Mouse (Mus musculus) urinary bladder, postnatal 14 days (tissue): ENCODE results near the gene Sh2d3c.

Source experiments
- DNase-seq: peaks from one replicate; pipeline ENCODE4 v3.0.0; 2021; ENCODE audit warnings: low spot score

Sh2d3c gene

DNA sequence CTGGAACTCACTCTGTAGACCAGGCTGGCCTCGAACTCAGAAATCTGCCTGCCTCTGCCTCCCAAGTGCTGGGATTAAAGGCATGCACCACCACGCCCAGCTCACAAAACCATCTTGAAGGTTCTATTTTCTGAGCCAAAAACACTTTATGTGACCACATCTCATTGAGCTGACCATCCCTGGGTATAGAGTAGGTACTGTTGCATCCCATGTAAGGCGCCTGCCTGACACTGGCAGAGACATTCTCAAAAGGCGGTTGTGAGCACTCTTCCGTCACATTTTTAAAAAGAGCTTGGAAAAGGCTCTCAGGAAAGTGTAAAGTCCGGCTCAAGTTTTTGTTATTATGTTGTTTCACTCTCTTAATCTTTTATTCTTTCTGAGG is 35.8 kb downstream of the Sh2d3c start:
- no peak for DNase-seq

DNA sequence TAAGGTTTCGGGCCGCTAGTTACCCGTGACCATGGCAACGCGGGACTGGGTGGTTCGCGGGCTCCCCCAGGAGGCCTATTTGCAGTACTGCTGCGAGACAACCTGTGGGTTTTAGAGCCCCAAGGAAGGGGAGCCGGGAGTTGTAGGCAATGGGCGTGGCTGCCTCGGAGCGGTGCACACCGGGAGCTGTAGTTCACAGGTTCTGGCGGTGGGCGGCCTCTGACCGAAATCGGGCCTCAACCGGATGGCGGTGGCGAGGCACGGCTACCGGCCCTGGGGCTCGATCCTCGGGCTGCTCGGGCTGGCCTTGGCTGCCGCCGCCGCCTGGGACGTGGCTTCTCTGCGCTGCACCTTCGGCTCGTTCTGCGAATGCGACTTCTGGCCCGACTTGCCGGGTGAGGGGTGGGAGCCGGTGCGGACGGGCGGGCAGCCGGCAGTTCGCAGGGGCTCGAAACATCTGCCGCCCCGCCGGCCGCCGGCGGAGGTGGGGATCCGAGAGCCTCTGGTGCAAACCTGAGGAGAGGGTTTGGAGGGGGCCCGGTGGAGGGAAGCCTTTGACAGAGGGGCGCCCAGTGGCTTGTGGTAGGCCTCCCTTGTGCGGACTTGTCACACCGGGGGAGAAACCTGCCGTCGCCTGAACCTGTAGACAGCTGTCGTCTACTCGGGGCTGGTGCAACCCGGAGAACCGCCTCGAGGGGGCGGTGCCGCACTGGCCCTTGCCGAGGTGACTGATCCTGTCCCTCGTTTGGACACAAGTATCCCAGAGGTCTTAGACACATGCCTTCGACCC is 36.4 kb downstream of the Sh2d3c start, which contains the start of gene Tor2a:
Tor2a (plus strand) TSS at position 179 of the 790 bp plus-strand sequence.
- DNase-seq, result peak; percentile 98

DNA sequence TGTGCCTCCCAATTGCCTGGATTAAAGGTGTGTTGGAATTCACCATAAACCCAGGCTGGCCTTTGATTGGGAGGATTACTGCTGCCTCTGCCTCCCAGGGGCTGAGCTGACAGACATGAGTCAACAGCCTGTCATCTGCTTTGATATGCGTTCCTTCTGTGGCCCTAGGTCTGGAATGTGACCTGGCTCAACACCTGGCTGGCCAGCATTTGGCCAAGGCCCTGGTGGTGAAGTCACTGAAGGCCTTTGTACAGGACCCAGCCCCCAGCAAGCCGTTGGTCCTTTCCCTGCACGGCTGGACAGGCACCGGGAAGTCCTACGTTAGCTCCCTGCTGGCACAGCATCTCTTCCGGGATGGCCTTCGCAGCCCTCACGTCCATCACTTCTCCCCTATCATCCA is 37.6 kb downstream of the Sh2d3c start:
- DNase-seq, result no peak

DNA sequence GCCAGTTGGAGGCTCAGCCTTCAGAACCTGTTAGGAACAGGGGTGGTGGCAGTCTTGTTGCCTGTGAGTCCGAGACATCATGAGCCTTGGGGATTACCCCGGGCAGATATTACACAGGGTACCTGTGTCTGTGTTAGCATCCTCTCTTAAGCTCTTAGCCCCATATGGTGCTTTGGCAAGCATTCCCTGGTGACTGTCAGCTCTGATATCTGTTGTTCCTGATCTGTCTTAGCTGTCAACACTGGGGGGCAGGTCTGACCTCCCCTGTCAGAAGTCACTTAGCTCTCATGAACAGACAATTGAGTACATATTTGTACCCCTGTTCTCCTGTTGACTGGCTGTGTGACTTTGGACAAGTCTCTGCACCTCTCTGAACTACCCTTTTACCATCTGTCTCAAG is 38.1 kb downstream of the Sh2d3c start:
- no peak for DNase-seq

DNA sequence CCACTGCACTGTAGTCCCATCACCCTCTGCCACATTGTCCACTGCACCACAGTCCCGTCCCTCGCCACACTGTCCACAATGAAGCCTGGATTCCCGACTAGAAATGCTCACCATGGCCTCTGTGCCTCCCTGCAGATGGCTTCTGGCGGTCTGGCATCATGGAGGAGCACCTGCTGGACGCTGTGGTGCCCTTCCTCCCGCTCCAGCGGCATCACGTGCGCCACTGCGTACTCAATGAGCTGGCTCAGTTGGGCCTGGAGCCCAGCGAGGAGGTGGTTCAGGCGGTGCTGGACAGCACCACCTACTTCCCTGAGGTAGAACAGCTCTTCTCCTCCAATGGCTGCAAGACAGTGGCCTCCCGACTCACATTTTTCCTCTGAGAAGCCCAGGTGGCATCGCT is 40.5 kb downstream of the Sh2d3c start:
- no peak for DNase-seq

DNA sequence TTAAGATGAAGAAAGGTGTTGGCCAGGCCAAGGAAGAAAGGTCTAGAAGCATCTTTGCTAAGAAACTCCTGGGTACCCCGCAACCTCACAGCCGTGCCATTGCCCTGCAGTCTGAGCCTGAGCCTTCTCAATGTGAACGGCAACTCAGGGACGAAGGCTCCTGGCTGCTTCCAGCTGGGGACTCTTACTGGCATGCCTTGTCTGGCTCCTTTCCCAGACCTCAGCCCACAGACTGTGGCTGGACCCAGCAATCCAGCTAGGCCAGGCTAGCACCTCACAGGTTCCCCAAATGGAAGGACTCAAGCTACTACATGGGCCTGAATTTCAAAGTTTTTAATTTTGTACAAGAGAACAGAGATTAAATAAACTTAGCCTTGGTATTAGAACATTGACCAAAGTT is 41.0 kb downstream of the Sh2d3c start:
- no peak for DNase-seq

DNA sequence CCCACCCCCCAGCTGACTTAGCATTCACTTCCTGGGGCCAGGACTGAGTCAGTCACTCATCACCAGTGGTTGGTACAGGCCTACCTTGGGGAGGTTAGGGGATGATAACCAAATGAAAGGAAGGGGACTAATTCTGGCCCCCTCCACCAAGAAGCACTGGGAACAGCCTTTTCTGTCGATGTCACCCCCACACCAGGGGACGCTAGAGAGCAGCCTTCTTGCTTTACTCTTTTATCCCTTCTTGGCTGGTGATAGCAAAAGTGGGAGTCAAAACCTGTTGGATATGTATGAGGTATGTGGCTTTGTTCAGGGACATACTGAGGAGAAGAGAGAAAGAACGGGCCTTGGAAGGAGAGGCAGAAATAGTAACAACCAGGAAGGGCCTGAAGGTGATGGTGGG is 42.5 kb downstream of the Sh2d3c start:
- DNase-seq, result no peak

DNA sequence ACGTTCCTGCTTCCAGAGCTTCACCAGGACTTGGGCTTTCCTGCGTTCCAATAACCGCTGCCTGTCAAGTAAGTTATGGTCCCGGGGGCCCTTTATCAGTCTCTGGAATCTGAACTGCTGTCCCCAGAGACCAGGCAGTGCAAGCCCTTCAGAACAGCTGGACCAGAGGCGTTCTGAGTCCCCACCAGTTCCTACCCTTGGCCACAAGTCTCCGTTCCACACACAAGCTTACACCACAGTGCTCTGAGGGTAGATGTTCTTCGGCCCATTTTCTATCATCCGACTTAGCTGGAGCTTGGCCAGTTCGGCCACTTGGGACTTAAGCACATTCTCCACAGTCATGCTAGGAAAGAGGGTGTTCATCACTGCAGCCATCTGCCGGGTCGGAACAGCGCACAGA is 46.4 kb downstream of the Sh2d3c start:
- DNase-seq, result no peak

DNA sequence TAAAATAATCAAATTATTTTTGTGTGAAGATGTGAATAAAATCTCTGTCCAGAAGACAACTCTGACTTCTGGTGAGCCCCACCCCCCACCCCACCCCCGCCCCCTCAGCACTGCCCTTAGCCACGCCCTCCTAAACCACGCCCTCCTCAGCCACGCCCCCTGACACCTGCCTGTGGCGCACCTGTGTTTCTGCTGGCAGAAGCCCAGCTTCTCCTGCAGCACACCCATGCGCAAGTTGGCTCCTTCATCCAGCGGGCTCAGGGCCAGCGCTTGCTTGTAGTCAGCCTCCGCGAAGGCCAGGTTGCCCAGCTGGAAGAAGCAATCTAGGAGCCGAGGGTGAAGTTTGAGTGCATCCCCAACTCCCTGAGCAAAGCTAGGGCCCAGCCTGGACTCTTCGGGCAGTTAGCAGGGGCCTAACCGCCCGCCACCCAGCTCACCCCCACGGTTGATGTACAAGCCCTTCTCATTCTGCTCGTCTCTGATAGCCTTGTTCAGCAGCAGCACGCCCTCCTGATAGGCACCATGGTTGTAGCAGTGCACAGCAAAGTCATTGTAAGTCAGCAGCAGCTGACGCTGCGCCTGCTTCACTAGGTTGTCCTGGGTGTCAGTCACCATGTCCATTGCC is 47.9 kb downstream of the Sh2d3c start:
- peak; percentile 43 for DNase-seq

DNA sequence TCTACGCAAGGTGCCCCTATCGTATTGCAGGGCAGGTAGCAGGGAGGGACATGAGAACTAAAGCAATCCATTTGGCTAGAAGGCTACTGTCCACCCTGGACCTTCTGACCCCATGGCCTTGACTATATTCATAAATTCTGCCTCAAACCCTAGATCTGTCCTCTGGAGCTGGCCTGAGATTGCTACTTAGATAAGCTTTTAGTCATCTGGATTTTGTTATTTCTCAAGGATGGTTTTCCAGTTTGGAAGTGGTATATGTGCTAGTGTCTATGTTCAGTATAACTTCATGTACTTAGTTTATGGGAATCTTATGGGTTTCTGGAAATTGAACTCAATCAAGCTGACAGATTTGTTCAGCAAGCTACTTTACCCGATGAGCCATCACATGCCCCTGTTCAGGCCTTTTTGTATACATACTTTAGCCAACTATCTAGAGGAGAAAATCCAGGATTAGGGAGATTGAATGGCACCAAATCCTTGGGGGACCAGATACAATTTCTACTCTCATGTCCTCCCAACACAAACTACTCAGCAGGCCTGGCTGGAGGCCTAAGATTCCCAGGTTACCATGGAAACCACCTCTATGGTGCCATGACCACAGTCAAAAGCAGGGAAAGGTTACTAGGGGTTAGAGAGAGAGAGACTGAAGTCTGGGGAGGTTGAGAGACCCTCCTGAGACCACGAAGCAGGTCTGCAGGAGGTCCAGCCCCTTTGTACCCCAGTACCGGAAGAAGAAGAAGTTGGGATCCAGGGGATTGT is 48.7 kb downstream of the Sh2d3c start:
- no peak for DNase-seq

DNA sequence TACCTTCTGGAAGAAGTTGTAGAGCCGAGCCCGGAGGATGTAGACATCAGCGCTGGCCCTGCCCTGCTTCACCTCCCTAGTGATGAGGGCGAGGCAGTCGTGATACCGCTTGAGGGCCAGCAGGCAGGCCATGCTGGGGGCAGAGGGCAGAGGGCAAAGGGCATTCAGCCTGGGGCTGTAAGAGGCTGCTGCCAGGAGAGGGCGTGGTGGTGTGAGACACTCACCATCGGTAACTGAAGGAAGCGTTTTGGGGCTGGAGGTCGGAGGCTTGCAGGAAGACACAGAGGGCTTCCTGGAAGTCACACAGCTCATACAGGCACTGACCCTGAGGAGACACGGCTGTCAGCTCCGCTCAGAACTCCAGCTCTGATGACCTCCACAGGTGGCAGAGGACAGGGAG is 51.0 kb downstream of the Sh2d3c start:
- DNase-seq, result no peak

DNA sequence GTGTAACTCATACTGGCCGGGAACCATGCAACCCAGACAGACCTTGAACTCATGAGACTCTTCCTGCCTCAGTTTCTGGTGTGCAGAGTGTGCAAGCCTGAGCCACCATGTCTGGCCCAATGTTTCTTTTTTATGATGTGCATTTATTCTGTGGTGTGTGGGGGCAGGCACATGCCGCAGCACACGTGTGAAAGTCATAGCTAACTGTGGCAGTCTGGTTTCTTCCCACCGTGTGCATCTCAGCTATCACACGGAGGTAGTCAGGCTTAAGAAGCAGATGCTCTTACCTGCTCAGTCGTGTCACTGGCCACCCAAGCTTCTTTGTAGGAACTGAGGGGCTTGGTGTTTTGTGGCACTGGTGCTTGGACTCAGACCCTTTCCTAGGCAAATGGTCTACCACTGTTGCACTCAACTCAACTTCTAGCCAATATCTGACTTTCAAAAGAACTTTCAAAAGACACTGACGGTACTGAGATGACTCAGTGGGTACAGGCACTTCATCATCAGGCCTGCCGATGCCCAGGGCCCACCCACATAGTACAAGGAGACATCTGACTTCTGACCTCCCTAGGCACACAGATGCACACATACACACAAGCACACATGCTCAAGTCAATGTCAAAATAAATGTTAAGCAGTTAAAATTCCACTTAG is 51.9 kb downstream of the Sh2d3c start:
- DNase-seq, result no peak

DNA sequence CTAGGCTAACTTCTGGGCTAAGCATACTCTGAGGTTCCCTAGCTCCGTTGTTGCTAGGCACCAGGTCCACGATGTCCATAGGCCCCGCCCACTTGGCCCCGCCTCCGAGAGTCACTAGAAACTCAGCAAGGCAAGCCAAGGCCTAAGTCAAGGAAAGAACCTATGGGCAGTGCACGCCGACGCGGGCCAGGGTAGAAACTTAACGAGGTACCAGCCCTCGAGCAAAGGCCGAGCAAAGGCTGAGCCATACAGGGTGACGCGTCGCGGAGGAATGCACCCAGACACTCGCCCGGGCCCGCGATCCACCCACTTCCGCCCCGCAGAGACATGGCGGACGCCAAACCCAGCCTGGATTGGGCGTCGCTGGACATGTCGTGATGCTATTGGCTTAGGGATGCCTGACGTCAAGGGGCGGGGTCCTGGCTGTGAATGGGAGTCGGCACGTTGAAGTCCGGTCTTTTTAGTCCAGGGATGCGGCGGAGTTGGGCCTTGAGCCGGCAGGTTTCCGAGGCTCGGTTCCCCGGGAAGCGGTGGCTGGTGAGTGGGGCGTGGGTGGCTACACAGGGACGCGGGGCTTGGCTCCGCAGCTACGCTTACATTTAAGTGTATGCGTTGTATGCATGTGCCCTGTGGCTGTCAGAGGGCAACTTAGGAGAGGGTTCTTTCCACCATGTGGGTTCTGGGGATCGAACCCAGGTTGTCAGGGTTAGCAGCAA is 54.7 kb downstream of the Sh2d3c start, which contains the start of the genes Ttc16 and Ptrh1:
Ttc16 (minus strand) TSS at position 275 of the 716 bp plus-strand sequence.
Ptrh1 (plus strand) TSS at position 428 of the 716 bp plus-strand sequence.
- peak; percentile 99 for DNase-seq

DNA sequence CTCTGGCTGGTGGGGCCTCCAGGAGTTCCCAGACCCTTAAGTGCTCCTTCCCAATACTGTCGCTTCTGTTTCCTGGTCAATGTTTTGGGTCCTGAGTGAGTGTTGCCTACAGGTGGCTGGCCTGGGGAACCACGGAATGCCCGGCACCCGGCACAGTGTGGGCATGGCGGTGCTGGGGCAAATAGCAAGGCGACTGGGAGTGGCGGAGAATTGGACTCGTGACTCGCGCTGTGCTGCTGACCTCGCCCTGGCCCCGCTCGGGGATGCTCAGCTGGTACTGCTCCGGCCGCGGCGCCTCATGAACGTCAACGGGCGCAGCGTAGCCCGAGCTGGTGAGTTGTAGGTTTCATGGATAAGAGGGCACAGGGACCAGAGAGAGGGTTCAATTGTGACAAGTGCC is 55.3 kb downstream of the Sh2d3c start:
- no peak for DNase-seq

DNA sequence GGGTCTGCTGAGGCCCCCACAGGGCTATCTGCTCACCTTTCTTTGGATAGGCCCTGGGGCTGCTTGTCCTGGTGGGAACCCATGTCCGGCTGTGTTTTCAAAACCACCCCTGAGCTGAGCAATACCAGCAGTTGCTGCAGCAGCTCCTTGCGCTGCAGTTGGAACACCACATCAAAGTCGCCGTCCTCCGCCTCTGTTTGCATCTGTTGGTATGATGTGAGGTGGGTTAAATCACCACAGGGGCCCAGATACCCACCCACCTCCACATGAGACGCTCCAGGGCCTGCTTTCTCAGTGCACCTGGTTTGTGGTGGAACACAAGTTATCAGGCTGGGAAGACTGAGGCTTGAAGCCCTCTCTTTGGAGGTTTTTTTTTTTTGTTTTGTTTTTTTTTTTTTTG is 57.2 kb downstream of the Sh2d3c start:
- no peak for DNase-seq

DNA sequence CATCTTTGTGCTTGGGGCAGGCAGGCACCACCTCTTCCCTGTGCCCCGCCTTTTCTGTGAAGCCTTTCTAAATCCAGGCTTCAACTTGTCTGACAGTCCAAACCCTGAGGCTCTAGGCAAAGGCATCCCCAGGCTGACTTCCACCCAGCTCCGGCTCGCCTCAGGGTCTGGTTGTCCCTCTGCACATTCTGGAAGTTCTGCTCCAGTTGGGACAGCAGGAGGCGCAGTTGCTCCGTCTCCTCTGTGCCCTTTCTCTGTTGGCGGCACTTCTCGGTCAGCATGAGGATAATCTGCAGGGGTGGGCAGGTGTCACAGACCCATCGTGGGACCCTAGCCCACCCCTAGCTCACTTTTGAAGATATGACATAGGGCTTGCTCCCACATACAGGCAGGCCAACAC is 58.3 kb downstream of the Sh2d3c start:
- DNase-seq, result peak; percentile 72

DNA sequence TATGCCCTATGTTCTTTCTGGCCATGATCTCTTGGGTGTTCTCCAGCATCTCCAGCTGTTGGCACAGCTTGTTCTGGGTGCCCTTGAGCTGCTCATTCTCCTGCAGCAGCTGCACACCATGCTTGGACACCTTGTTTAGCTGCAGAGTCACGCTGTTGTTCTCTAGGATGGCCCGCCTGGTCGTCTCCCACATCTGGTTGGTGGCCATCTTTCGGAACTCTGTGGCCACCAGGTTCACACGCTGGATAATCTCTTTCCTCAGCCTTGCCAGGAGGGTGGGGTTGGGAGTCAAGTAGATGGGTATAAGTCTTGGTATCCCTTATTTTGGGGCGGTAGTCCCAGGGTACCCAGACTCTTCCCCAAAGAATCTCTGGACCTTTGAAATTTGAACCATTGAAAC is 58.9 kb downstream of the Sh2d3c start:
- no peak for DNase-seq

DNA sequence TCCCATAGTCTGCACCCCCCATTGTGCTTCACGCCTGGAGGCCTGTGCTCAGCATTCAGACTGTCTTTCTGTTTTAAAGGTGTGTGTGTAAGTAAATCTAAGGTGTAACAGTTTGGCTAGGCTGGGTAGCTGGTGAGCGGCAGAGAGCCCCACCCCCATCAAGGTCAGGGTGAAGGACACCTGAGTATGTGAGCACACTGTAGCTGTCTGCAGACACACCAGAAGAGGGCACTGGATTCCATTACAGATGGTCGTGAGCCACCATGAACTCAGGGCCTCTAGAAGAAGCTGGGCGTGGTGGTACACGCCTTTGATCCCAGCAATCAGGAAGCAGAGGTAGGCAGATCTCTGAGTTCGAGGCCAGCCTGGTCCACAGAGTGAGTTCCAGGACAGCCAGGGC is 60.9 kb downstream of the Sh2d3c start:
- DNase-seq, result no peak

DNA sequence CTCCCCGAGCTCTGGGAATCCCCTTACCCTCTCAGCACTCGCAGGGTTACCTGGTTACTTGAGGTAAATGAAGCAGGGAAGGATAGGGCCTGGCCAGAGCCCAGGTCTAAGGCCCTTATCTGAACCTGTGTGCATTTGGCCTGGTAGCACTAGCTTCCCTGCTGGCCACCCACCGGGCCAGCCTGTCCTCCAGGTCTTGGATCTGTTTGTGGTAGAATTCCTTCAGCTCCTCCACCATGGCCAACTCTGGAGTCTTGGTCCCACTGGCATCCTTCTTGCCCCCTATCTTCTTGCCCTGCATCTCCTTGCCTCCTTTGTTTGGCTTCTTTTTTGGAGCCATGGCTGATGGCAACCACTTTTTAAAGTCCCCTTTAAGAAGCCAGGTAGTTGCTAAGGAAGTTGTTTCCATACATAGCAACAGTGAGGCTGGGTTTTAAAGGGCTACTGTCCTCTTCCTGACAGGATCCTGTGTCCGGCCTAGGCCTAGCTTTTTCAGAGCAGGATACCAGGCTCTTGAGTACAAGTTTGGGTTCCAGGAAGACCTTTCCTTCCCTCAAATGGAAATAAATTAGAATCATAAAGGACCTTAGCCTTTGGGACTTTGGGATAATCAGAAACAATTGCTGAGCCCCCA is 63.3 kb downstream of the Sh2d3c start, which contains the start of gene Cfap157:
Cfap157 (minus strand) TSS at position 381 of the 634 bp plus-strand sequence.
- DNase-seq, result no peak

DNA sequence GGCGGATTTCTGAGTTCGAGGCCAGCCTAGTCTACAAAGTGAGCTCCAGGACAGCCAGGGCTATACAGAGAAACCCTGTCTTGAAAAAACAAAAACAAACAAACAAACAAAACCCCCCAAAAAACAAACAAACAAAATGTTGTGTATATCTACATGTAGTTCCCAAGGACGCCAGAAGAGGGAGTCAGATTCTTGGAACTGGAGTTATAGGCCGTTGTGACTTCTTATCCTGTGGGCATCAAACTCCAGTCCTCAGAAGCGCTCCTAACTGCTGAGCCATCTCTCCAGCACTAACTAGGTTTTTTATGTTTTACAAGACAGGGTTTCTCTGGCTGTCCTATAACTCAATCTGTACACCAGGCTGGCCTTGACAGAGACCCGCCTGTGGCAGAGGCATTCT is 66.3 kb downstream of the Sh2d3c start:
- no peak for DNase-seq

DNA sequence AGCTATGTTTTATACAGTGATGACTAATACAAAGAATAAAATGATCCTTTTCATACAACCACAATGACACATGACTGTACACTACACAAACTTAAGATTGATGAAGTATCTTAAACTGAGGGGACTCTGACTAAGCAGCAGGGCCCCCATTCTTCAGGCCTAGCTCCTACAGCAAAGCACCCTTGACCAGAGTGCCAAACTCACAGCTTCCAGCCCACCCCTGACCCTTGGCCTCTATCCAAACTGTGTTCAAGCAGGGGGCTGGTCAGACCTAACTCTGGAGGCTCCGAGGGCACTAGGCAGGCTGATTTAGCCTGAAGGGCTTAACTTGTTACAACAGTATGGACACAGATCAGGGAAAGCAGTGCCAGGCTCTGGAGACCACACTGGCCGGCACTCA is 67.7 kb downstream of the Sh2d3c start:
- DNase-seq, result no peak
